Mouse (Mus musculus) heart, embryonic 12.5 days (tissue): ENCODE results near the gene Ccdc9. TPM values are rescaled to one million over a fixed set of nuclear protein-coding genes. Genes with fewer than 3 reads are reported as not detected.
"Not testable (repeated sequence)": the region's sequence is repeated elsewhere in the genome, so short reads cannot be mapped to it uniquely, and the experiment has no call there.

ENCODE experiments used
- ATAC-seq: fragments of 200-750 bp; cut with Nextera tagmentation; 2 replicates; pipeline ENCODE4 v1.8.0; 2017; ENCODE audit warnings: moderate TSS enrichment, moderate library complexity; ENCODE audit not compliant: insufficient number of reproducible peaks, low FRiP score
- H3K27ac ChIP-seq: fragments of 300-500 bp; sonication (generic); 2 replicates; pipeline ENCODE4 v1.5.1; 2016; ENCODE audit warnings: mild to moderate bottlenecking, moderate library complexity; ENCODE audit not compliant: poor library complexity, severe bottlenecking
- H3K27me3 ChIP-seq: fragments of 300-500 bp; sonication (generic); replicated peaks from 2 replicates; pipeline ENCODE4 v1.6.1; 2016; ENCODE audit warnings: mild to moderate bottlenecking, moderate library complexity
- H3K36me3 ChIP-seq: fragments of 300-500 bp; sonication (generic); 2 replicates; pipeline ENCODE4 v1.6.1; 2016; ENCODE audit warnings: mild to moderate bottlenecking, moderate library complexity
- H3K4me1 ChIP-seq: fragments of 300-500 bp; sonication (generic); replicated peaks from 2 replicates; pipeline ENCODE4 v1.6.1; 2016; ENCODE audit warnings: mild to moderate bottlenecking
- H3K4me2 ChIP-seq: fragments of 300-500 bp; sonication (generic); 2 replicates; pipeline ENCODE4 v1.6.1; 2016; ENCODE audit warnings: mild to moderate bottlenecking, moderate library complexity
- H3K4me3 ChIP-seq: fragments of 300-500 bp; sonication (generic); 2 replicates; pipeline ENCODE4 v1.5.1; 2016; ENCODE audit warnings: mild to moderate bottlenecking
- H3K9ac ChIP-seq: fragments of 300-500 bp; sonication (generic); 2 replicates; pipeline ENCODE4 v1.6.1; 2016; ENCODE audit warnings: mild to moderate bottlenecking, moderate library complexity
- H3K9me3 ChIP-seq: fragments of 300-500 bp; sonication (generic); replicated peaks from 2 replicates; pipeline ENCODE4 v1.6.1; 2016; ENCODE audit warnings: mild to moderate bottlenecking, moderate library complexity
- WGBS: fragments of 180-500 bp; shearing (Covaris S2); methylation state at CpG from one replicate; pipeline ENCODE4 v1.1.7; 2016; 5-methylcytosine and 5-hydroxymethylcytosine counted together
- polyA plus RNA-seq: library from polyadenylated mRNA; unstranded; fragments of >200 nt; fragmentation: Nextera tagmentation; extraction: Ambion mirVana; gene quantifications from 2 replicates; pipeline ENCODE4 v1.2.1, GENCODE M21; 2016

The Ccdc9 gene
- polyA plus RNA-seq, 1 experiment from 2014 or later: 24.3 TPM

DNA sequence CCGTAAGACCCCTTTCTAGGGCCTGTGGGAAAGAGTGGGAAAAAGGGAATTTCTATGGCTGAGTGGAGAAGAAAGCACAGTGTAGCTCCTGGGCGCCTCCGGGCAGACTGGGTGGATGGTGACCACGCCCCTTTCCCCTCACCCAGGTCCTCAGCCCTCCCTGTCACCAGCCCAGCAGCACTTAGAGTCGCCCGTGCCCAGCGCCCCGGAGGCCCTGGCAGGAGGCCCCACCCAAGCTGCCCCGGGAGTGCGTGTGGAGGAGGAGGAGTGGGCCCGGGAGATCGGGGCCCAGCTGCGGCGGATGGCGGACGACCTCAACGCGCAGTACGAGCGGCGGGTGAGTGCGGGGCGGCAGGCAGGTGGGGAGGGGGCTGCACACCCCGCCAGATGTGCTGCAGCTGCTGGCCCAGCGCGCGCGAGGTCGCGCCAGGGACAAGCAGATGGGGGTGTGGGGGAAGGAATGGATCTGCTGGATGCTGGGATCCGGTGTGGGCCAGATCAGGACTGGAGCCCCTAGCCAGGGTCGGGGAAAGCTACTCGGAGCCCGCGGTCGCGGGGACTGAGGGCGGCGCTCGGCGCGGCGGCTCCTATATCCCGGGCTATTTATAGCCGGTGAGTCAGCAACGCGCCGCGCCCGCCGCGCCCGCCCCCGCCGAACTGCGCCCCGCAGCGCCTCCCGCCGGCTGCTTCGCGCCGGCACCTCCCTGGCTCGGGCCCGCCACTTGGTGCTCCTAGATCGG, 27.1 kb upstream of the Ccdc9 start:
- H3K9me3 ChIP-seq: no peaks in the 10 kb centered on the region
- peak overlapping the region; percentile 76 for H3K4me3 ChIP-seq
- peak overlapping the region; percentile 98 for H3K4me2 ChIP-seq
- H3K36me3 ChIP-seq: peaks cover 17% of the 10 kb centered on the region
- H3K27me3 ChIP-seq: no peaks in the 10 kb centered on the region
- peak; percentile 72 for ATAC-seq
- WGBS: under 1% methylated on average over 64 of the region's 66 CpGs
- peaks cover 49% of the 10 kb centered on the region for H3K4me1 ChIP-seq
- peak overlapping the region; percentile 96 for H3K9ac ChIP-seq
- peak overlapping the region; percentile 100 for H3K27ac ChIP-seq

DNA sequence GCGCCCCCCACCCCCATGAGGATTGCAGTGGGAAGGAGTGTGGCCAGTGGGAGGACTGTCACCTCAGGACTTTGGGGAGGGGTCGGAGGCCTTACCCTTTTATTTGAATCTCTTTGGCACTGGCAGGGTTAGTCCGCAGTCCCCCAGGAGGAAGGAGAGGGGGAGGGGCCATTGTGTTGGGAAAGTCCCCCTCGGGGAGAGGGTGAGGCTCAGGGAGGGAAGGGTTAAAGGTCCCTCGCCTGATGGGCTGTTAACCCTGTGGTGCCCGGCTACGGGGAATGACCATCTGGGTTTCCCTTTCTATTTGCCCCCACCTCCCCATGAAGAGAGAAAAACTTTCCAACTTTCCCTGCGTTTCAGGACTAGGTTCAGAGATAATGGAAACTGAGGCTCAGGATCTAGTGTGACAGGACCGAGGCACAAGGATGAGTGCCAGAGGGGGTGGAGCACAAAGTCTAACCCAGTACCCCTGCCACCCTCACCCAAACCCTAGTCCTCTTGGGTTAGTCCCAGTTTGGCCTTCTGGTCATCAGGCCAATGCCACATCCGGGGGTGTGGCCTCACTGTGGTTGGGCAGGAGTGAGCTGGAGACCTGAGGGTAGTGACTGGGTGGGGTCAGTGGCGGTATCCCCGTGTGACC, 26.2 kb upstream of the Ccdc9 start:
- H3K27me3 ChIP-seq: no peaks in the 10 kb centered on the region

DNA sequence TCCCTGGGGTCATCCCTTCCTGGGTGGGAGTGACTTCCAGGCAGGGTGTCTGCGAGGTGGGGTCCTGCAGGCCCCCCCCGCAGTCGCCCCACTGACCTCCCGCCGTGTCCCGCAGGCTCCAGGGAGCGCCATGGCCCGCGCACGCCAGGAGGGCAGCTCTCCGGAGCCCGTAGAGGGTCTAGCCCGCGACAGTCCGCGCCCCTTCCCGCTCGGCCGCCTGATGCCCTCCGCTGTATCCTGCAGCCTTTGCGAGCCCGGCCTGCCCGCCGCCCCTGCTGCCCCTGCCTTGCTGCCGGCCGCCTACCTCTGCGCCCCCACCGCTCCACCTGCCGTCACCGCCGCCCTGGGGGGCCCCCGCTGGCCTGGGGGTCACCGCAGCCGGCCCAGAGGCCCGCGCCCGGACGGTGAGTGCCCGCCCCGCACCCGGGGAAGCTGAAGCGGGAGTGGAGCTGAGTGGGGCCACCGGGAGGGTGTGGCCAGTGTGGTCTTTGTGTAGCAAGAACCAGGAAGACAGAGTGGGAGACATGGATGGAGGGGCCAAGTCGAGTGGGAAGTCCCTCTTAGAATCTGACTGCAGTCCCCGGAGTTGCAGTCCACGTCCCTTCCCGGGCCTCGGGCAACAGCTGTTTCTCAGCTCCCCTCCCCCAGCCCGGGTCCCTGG, 25.5 kb upstream of the Ccdc9 start:
- ATAC-seq: no peak
- no peaks in the 10 kb centered on the region for H3K27me3 ChIP-seq
- H3K4me2 ChIP-seq: peak overlapping the region; percentile 98
- peaks cover 55% of the 10 kb centered on the region for H3K4me1 ChIP-seq
- H3K36me3 ChIP-seq: peaks cover 9% of the 10 kb centered on the region
- peak overlapping the region; percentile 76 for H3K4me3 ChIP-seq
- 0% methylated on average over 49 of the region's 49 CpGs for WGBS
- H3K9me3 ChIP-seq: no peaks in the 10 kb centered on the region
- peak overlapping the region; percentile 100 for H3K27ac ChIP-seq
- peak overlapping the region; percentile 96 for H3K9ac ChIP-seq

More for the DNA sequence above, 26.2 kb upstream of the Ccdc9 start:
- H3K9me3 ChIP-seq: no peaks in the 10 kb centered on the region
- H3K36me3 ChIP-seq: peaks cover 15% of the 10 kb centered on the region
- peak; percentile 49 for ATAC-seq
- 1% methylated on average over 12 of the region's 12 CpGs for WGBS
- peak overlapping the region; percentile 100 for H3K27ac ChIP-seq
- H3K9ac ChIP-seq: peak overlapping the region; percentile 96
- H3K4me1 ChIP-seq: peaks cover 55% of the 10 kb centered on the region
- peak overlapping the region; percentile 98 for H3K4me2 ChIP-seq
- peak overlapping the region; percentile 76 for H3K4me3 ChIP-seq

DNA sequence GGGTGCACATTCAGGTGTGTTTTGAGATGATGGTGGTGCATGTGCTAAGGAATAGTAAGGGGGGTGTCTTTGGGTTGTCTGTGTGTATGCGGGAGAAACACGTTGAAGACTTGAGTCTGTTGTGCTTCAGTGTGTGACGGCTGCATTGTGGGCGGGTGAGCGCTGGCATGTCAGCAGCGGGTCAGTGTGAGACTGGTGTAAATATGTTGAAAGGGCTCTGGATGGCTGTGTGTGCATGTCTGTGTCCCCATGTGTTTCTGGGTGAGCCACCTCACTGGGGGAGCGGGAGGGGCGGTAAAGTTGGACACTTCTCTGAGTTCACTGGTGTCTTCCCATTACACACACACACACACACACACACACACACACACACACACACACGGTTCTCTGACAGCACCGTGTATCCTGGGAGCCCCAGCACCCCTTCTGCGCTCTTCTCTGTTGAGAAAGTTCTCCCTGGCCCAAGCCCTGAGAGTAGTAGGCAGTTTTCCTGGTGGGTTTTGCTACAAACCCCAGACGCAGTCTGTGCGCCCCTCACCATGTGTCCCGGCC, 24.9 kb upstream of the Ccdc9 start:
- Histone ChIP-seq H3K27me3 (no peaks in the 10 kb centered on the region), H3K9me3 (no peaks in the 10 kb centered on the region), H3K27ac (peak overlapping the region; percentile 100), H3K9ac (peak overlapping the region; percentile 96), H3K4me2 (peak overlapping the region; percentile 98), H3K4me1 (peaks cover 55% of the 10 kb centered on the region), H3K4me3 (peak overlapping the region; percentile 76), H3K36me3 (peaks cover 3% of the 10 kb centered on the region; the same call in 1 of the 2 replicates)
- WGBS: 1% methylated on average over 14 of the region's 14 CpGs
- no peak for ATAC-seq

DNA sequence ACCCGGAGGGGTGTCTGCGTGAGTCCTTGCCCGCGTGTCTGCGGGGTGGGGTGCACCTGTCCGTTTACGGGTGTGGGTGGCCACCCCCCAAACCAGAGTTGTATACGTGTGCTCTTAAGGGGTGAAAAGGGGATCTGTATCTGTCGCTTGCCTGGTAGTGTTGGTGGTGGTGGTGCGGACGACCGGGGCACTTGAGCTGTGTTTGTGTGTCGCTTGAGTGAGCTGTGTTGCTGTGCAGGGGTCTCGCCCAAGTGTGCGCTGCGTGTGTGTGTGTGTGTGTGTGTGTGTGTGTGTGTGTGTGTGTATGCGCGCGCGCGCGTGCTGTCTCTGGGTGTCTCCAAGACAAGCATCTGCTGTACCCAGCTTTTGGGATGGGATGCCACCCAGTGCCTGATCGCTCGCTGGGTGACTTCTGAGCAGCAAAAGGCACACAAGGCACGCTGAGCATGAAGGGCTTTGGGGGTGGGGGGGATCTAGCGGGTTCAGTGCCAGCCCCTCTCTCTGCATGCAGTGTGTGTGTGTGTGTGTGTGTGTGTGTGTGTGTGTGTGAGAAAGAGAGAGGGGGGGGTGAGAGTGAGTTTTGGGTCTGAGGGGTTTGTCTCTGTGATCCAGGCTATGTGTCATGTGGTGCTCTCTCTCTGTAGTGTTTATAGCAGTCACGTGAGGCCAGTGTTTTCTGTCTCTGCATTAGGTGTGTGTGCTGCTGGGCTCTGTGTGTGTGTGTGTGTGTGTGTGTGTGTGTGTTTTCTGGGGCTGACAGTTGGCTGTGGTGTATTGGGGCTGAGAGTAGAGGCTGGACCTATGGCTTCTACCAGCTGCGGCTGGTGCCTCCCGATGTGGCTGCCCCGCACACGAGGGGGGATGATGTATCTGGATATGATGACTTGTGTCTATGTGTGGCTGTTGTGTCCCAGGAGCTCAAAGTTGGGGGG, 24.2 kb upstream of the Ccdc9 start:
- no peaks in the 10 kb centered on the region for H3K9me3 ChIP-seq
- no peak for ATAC-seq
- H3K27ac ChIP-seq: peak overlapping the region; percentile 100; the same call in 1 of the 2 replicates
- H3K4me1 ChIP-seq: peaks cover 55% of the 10 kb centered on the region
- 2% methylated on average over 31 of the region's 31 CpGs for WGBS
- peak overlapping the region; percentile 76 for H3K4me3 ChIP-seq
- peak overlapping the region; percentile 96 for H3K9ac ChIP-seq
- no peaks in the 10 kb centered on the region for H3K27me3 ChIP-seq
- H3K4me2 ChIP-seq: peak overlapping the region; percentile 98
- no peaks in the 10 kb centered on the region for H3K36me3 ChIP-seq

DNA sequence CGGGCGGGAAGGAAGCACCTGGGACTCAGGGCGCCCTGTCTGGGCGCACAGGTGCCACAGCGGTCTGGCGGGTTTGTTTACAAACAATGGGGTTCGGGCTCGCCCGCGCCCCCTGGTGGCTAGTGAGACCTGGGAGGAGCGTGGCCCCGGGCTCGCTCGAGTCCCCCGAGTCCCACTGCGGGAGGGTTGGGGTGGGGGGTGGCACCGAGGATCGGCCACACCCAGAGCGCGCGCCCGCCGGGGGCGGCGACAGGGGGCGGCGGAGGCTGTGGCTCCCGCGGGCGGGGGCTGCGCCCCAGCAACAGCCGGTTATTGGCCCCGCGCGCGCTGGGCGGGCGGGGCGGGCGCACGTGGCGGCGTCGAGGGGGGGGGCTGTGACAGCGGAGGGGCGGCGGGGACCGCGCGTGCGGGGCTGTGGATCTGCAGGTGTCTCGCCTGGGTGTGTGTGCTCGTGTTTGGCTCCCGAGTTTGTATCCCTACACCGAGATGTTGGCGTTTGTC, 23.5 kb upstream of the Ccdc9 start:
- WGBS: under 1% methylated on average over 35 of the region's 56 CpGs
- Histone ChIP-seq H3K4me3 (peak overlapping the region; percentile 76), H3K27ac (peak overlapping the region; percentile 58), H3K4me1 (peaks cover 55% of the 10 kb centered on the region), H3K9ac (peak overlapping the region; percentile 96), H3K27me3 (no peaks in the 10 kb centered on the region), H3K36me3 (no peaks in the 10 kb centered on the region), H3K9me3 (no peaks in the 10 kb centered on the region), H3K4me2 (peak overlapping the region; percentile 98)
- peak; percentile 66 for ATAC-seq

DNA sequence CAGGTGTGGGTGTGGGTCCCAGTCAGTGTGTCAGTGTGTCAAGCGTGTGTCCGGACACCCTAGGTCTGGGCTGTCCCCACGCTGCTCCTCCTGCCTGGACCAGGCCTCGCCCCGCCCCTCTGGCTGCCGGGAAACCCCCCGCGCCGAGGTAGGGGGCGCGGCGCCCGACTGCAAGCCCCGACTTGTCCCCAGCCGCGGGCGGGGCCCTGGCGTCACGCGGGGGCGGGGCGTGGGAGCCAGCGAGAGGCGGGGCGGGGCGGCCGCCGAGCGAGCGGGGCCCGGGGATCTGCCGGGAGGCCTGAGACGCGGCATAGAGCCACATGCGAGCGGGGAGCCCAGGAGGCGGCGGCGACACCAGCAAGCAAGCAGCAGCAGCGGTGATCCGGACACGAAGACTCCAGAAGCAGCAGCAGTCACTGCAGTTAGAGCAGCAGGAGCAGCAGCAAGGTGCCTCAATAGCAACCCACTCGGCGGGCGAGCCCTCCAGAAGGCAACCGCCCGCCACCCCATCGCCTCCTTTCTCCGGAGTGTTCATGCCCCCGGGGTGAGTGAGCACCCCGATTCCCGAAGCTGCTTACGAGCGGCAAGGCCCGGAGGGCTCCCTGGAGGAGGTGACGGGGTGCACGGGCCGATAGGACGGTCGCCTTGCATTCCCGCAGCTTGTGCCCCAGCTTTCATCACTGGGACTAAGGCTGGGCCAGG, 22.9 kb upstream of the Ccdc9 start:
- H3K36me3 ChIP-seq: no peaks in the 10 kb centered on the region
- ATAC-seq: peak; percentile 76
- peak overlapping the region; percentile 98 for H3K4me2 ChIP-seq
- H3K9ac ChIP-seq: peak overlapping the region; percentile 96
- H3K4me1 ChIP-seq: peaks cover 51% of the 10 kb centered on the region
- peak overlapping the region; percentile 76 for H3K4me3 ChIP-seq
- no peaks in the 10 kb centered on the region for H3K27me3 ChIP-seq
- WGBS: under 1% methylated on average over 61 of the region's 61 CpGs
- no peaks in the 10 kb centered on the region for H3K9me3 ChIP-seq
- peak overlapping the region; percentile 58 for H3K27ac ChIP-seq

DNA sequence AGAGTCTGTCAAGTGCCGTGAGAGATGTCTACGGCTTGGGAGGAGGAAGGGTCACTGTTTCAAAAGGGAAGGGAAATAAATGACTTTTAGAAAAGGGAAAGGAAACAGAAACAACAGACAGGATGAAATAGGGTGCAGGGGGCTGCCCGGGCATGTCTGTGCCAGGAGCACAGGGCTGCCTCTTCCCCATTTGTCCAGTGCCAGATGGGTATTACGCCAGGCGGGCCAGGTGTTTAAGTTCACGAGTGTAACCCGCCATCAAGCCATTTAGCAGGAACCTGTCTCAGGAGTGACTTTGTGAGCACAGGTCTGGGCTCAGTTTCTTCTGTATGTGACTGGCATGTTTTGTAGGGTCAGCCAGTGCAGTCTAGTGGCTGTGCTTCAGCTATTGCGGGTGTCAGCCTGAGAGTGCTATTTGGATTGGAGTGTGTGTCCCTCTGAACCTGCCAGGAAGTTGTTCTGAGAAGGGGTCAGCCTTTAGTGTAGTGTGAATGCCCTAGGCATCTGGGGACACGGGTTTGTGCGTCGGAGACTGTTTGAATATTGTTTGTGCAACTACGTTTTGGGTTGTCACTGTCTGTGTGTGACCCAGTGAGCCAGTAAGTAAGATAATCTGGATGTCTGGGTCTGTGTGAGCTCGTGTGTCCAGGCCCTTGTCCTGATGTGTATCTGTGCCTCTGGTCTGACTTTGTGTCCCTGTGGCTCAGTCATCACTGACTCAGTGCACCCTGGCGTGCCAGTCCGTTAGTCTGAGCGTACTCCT, 22.1 kb upstream of the Ccdc9 start:
- peak overlapping the region; percentile 58 for H3K27ac ChIP-seq
- no peaks in the 10 kb centered on the region for H3K9me3 ChIP-seq
- H3K4me2 ChIP-seq: peak overlapping the region; percentile 98
- H3K4me1 ChIP-seq: peaks cover 46% of the 10 kb centered on the region
- peak overlapping the region; percentile 76 for H3K4me3 ChIP-seq
- H3K36me3 ChIP-seq: no peaks in the 10 kb centered on the region
- no peak for ATAC-seq
- 42% methylated on average over 16 of the region's 16 CpGs for WGBS
- H3K9ac ChIP-seq: peak overlapping the region; percentile 96
- H3K27me3 ChIP-seq: no peaks in the 10 kb centered on the region

DNA sequence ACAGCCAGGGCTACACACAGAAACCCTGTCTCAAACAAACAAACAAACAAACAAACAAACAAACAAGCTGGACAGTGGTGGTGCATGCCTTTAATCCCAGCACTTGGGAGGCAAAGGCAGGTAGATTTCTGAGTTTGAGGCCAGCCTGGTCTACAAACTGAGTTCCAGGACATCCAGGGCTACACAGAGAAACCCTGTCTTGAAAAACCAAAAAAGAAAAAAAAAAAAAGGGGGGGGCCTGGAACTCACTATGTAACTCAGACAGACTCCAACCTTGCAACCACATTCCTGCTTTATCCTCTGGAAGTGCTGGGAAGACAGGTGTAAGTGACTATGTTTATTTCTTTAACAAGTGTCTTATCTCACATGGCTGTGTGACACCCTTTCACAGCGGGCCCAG, 21.5 kb upstream of the Ccdc9 start, which contains the start of gene Bbc3:
Gene Bbc3, plus strand, starts transcription at position 301 of the 400 bp plus-strand sequence.
- H3K36me3 ChIP-seq, ATAC-seq, H3K27me3 ChIP-seq, H3K9me3 ChIP-seq: not testable (repeated sequence)
- H3K27ac ChIP-seq: peak within 1 kb of the TSS; percentile 58
- peaks cover 43% of the 10 kb centered on the region for H3K4me1 ChIP-seq
- 24% methylated on average over 1 of the region's 1 CpGs for WGBS
- peak within 1 kb of the TSS; percentile 96 for H3K9ac ChIP-seq
- peak within 1 kb of the TSS; percentile 98 for H3K4me2 ChIP-seq
- H3K4me3 ChIP-seq: peak within 1 kb of the TSS; percentile 76
